ENCODE assay signal across 8 mouse cellular contexts in genomic region chr9:100642186-100642839, GRCm38 (mm10). TPM values are rescaled to one million over a fixed set of nuclear protein-coding genes. Genes with fewer than 3 reads are reported as not detected.
DNase-seq lines count a peak whose midpoint lies in the region; ATAC-seq and TF ChIP-seq lines count a peak whose summit lies in the region.

No protein-coding gene starts in this region.

- peak overlapping the region; percentile 55 for H3K9ac ChIP-seq in hindbrain, embryonic 11.5 days (ENCODE audit: low read depth, low read length)
- peak overlapping the region; percentile 87 for H3K9ac ChIP-seq in liver, embryonic 11.5 days (ENCODE audit: low read depth, low read length)

- no peaks in the 10 kb centered on the region for H3K27me3 ChIP-seq in E14TG2a.4 (ENCODE audit: insufficient read depth, low read length)
- H3K27me3 ChIP-seq in hindbrain, embryonic 11.5 days (ENCODE audit: control insufficient read depth, insufficient read depth, low read length), result no peaks in the 10 kb centered on the region
- H3K27me3 ChIP-seq in liver, embryonic 11.5 days (replicated peaks; ENCODE audit: control insufficient read depth, insufficient read depth, low read length), result no peaks in the 10 kb centered on the region

- H3K4me2 ChIP-seq in hindbrain, embryonic 11.5 days (replicated peaks; ENCODE audit: low read depth, low read length), result peak overlapping the region; percentile 62
- peak overlapping the region; percentile 94 for H3K4me2 ChIP-seq in liver, embryonic 11.5 days

- no peak for ATAC-seq in hindbrain, embryonic 11.5 days (ENCODE audit: low FRiP score)
- no peak for ATAC-seq in liver, embryonic 11.5 days (replicated peaks; ENCODE audit: low FRiP score)

- H3K4me3 ChIP-seq in E14TG2a.4 (replicated peaks; ENCODE audit: low read length), result peak overlapping the region; percentile 93
- H3K4me3 ChIP-seq in hindbrain, embryonic 11.5 days (ENCODE audit: low read depth, low read length), result peak overlapping the region; percentile 79
- H3K4me3 ChIP-seq in liver, embryonic 11.5 days (ENCODE audit: low read depth, low read length), result peak overlapping the region; percentile 92

- DNase-seq in layer of hippocampus, postnatal 14 days (ENCODE audit: low spot score in 2 of 2), result peak; percentile 11 to 27
- DNase-seq in layer of hippocampus, postnatal 10 days (ENCODE audit: low spot score in 2 of 2), result no peak
- peak; percentile 62 for DNase-seq in embryo, embryonic 10.5 days (ENCODE audit: low spot score)
- DNase-seq in hindbrain, embryonic 11.5 days (ENCODE audit: low spot score), result peak; percentile 62
- DNase-seq in liver, embryonic 11.5 days (ENCODE audit: low spot score), result peak; percentile 39
- no peak for DNase-seq in c-Kit-positive CD71-positive TER-119-positive erythroid progenitor cells, embryonic 14.5 days (ENCODE audit: low spot score)
- no peak for DNase-seq in right cerebral cortex, postnatal 10 days (ENCODE audit: low spot score in 2 of 2)

- 2% methylated on average over 16 of the region's 16 CpGs for WGBS in hindbrain, embryonic 11.5 days
- WGBS in liver, embryonic 11.5 days, result 2% methylated on average over 16 of the region's 16 CpGs

- H3K36me3 ChIP-seq in E14TG2a.4 (ENCODE audit: insufficient read depth, low read length), result no peaks in the 10 kb centered on the region
- H3K36me3 ChIP-seq in hindbrain, embryonic 11.5 days (ENCODE audit: control insufficient read depth, insufficient read depth, low read length), result no peaks in the 10 kb centered on the region
- no peaks in the 10 kb centered on the region for H3K36me3 ChIP-seq in liver, embryonic 11.5 days (ENCODE audit: control insufficient read depth, insufficient read depth, low read length)

- peak overlapping the region; percentile 97 for H3K27ac ChIP-seq in hindbrain, embryonic 11.5 days (ENCODE audit: low read depth, low read length)
- H3K27ac ChIP-seq in liver, embryonic 11.5 days (ENCODE audit: low read depth, low read length), result peak overlapping the region; percentile 99

- H3K4me1 ChIP-seq in E14TG2a.4 (replicated peaks; ENCODE audit: low read depth, low read length), result peaks cover 57% of the 10 kb centered on the region
- peaks cover 6% of the 10 kb centered on the region; the same call in 1 of the 2 replicates for H3K4me1 ChIP-seq in hindbrain, embryonic 11.5 days (replicated peaks; ENCODE audit: control insufficient read depth, insufficient read depth, low read length)
- peaks cover 14% of the 10 kb centered on the region for H3K4me1 ChIP-seq in liver, embryonic 11.5 days (replicated peaks; ENCODE audit: control insufficient read depth, insufficient read depth, low read length)

- no peak for TF ChIP-seq CTCF in E14TG2a.4 (conservative IDR thresholded peaks at IDR 0.05; ENCODE audit: low read length)

- H3K9me3 ChIP-seq in E14TG2a.4 (ENCODE audit: low read length), result no peaks in the 10 kb centered on the region
- H3K9me3 ChIP-seq in hindbrain, embryonic 11.5 days (ENCODE audit: control insufficient read depth, low read length), result no peaks in the 10 kb centered on the region
- H3K9me3 ChIP-seq in liver, embryonic 11.5 days (ENCODE audit: control insufficient read depth, low read length), result no peaks in the 10 kb centered on the region

RNA-seq across cellular contexts. Expression of gene Stag1, which starts 44.7 kb away (rescaled TPM):
- total RNA-seq in layer of hippocampus, postnatal 14 days (2021), result 10 to 100 TPM; 39.0 to 40.6 TPM
- total RNA-seq in layer of hippocampus, postnatal 10 days (2021), result 10 to 100 TPM; 39.1 to 53.4 TPM
- polyA plus RNA-seq in hindbrain, embryonic 11.5 days (2014; fragmentation: Nextera tagmentation; extraction: Ambion mirVana), result 51.0 and 57.4 TPM in 2 replicates
- 32.3 and 39.4 TPM in 2 replicates for polyA plus RNA-seq in liver, embryonic 11.5 days (2014; fragmentation: Nextera tagmentation; extraction: Ambion mirVana)

Comparison
In these comparisons a context has a peak if more than half of its experiments do, and no peak if none do; other contexts are left out.
1. DNase-seq: peak in layer of hippocampus, postnatal 14 days (2 of 2), embryo, embryonic 10.5 days (single experiment), hindbrain, embryonic 11.5 days (single experiment) and liver, embryonic 11.5 days (single experiment); none in layer of hippocampus, postnatal 10 days (0 of 2), c-Kit-positive CD71-positive TER-119-positive erythroid progenitor cells, embryonic 14.5 days (single experiment) and right cerebral cortex, postnatal 10 days (0 of 2).
2. Peak in every context shown above with its lines, with median percentiles within 50 percentile points of each other: H3K4me3 ChIP-seq.